Mouse (Mus musculus): ENCODE measurements at regions not wholly inside any gene's neighbourhood (a gene's known extent, or its start where the extent isn't known, plus 50 kb on each side); places are given as distances from the start of the nearest gene placed in this dataset.

DNA sequence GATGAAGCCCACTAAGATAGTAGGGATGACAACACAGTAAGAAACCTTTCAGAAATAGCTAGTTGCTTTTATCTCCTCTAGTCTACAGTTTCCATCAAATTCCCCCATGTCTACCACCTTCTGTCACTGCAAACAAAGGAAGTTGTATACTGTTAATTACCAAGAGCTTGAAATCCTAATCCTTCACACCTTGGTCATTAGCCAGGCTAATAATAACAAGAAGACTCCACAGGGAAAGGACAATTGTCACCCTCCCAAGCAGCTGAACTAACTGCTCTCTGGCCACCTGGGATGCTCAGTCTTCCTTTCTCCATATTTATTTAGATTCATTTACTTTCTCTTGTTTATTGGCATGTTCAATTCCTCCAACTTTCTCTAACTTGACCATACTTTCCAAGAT lies 130.5 kb upstream of the Tll1 start:
- DNase-seq = no peak

DNA sequence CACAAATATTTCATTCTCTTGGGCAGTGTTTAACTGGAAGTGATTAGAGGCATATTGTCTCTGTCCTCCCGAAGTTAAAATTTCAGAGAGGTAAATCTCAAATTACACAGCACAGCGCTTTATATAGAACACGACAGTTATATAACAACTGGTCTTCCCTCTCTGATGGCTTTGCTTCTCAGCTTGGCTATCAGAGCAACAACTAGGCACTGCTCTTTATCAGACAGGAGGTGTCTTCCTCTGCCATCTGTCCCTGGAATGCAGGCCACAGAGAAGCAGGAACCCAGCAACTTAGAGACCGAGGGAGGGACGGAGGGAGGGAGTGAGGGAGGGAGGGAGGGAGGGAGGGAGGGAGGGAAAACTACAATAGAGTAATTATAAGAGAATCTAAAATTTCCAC lies 129.4 kb upstream of the Tll1 start:
- DNase-seq = no peak

DNA sequence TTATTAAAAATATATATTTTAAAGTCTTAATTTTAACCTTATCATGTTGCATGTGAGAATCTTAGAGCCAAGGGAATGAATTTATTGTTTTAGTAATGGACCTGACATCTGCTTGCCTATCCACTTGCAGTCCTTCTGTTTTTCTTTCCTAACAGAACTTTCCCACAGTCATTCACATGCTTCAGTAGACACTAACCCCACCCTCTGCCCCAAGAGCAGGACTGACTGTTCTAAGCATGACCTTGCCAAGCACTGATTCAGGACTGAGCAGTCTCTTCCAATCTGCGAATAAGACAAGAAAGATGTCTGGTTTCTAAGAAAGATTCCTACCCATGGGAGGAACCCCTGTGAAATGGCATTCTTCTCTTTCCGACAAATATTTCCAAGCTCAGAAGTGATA lies 117.9 kb upstream of the Tll1 start:
- no peak for DNase-seq

DNA sequence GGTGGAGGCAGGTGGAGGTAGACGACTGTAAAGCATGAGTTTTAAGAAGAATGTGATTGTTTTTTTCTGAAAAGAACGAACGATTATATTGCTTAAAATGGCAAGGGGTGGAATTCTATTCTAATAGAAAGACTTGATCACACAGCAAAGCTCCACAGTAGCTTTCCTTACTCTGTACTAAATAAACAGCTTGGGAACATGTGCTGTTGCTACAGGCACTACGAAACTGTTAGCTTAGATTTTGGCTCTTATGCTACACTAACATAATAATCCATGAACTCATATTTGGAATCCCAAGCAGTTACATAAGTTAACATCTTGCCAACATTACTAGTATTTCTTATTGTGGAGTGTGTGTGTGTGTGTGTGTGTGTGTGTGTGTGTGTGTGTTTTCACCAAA lies 114.3 kb upstream of the Tll1 start:
- no peak for DNase-seq

DNA sequence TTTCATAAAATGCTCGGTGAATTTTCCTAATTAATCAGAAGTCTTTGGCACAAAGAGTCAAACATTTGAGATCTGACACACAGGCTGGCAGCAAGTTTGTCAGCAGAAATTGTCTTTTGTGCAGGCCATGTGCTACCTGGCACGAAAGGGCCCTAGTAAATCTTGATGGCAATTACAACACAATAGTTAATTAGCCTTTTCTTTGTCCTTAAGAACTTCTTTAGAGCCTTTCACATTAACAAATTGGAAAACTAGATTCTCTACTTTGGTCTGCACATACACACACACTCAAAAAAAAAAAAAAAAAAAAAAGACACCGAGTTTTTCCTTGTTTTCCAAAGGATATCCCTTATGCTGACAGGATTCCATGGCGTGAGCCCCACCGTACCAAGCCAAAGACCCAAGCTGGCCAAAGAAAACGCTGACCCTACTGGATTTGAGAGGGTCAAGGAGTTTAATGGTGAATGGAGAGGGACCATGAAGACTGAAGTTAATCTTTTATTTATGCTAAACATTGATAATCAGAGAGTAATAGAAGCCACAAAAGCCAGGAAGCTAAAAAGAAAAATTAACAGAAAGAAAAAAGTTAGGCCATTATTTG lies 113.2 kb upstream of the Tll1 start:
- no peak for DNase-seq

DNA sequence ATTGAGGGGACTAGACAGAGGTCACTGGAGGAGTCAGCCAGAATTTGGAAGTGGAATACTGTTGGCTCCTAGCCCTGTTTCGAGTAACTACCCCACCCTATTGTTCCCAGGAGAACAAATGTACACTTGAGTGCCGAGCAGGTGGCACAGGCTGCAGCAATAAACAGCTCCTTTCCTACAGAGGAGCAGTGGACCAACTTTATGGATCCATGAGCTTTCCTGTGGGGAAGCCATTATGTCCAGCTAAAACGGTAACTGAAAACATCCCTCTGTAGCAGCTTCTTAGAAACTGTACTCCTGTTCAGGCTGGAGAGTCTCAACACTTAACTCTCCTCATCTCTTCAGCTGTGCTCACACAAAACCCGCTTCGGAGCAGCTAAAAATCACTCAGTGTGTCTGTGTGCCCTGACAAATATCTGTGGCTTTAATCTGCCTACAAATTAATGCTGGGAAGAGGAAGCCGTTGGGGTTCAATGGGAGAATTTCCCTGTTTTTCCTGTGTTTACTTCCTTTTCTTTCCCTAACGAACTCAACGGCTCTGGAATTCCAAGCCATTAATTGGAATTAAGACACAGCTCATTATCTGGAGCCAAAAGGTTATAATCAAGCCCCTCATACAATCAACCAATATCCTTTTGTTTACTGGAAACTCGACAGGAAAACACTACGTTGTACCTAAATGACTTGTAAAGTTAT lies 112.6 kb upstream of the Tll1 start:
- DNase-seq = peak; percentile 39 to 53

DNA sequence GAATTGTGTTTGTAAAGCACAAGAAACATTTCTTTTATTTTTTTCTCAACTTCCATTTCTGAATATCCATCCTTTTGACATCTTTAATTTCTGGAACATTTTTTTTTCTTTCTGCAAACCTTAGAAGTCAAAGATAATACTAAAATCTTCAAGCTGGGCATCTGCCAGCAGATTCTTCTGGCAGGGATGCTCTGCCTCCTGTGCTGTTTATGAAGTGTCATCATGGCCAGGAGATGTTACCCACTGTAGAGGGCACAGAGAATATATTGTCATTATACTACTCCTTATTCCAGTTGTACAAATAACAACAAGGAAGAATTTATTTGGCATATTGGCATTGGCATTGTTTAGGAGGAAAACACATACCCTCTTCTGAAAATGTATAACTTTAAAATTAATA lies 111.7 kb upstream of the Tll1 start:
- DNase-seq = no peak

DNA sequence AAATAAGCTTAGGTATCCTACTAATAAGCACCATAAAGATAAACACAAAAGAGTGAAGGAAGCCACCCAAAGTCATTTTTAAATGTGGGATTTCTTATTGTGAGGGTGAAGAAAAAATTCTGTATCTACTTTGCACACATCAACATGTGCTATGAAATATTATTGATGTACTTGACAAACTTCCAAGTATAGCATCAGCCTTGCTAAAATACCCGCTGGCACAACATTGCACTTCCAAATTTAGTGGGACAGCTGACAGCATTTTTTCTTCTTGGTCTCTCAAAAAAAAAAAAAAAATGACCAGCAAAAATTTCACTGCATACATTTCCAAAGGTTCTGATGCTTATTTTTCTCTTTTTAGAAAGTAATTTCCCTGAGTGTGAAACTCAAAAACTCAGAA lies 101.9 kb upstream of the Tll1 start:
- DNase-seq = no peak

DNA sequence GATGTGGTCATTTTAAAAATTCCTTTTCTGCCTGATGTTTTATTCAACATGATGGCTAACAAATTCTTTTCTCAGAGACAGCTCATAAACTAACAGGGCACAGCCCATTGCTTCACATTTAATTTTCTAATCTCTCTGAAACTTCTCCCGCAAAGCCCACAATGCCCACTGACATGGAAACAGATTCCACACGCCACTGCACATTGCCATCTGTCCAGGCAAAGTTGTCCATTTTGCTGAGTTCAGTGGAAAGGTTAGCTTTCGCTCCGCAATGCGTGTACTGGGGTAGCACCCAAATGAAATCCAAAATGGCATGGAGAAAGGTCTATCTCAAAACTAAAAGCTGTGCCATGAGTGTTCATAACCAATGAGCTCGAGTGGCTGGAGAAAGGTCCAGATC lies 76.7 kb upstream of the Tll1 start:
- DNase-seq = no peak

DNA sequence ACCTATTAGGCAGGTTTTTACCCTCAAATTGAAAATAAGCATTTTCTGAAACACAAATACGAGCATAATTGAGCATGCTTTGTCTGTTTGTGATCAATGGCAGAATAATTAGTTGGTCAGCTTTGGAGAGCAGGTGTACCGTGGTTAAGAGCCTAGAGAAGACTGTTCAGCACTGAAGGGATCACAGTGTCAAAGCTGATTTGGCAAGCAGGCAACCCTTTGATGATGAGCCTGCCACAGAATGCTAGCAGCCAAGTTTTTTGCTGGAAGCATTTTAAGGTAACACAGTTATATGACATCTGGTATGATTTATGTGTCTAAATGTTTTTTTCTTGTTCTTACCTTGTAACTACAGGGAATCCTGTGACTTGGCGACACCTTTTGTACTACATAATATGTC lies 75.5 kb upstream of the Tll1 start:
- peak in 1 of 2 experiments; percentile 4 for DNase-seq

DNA sequence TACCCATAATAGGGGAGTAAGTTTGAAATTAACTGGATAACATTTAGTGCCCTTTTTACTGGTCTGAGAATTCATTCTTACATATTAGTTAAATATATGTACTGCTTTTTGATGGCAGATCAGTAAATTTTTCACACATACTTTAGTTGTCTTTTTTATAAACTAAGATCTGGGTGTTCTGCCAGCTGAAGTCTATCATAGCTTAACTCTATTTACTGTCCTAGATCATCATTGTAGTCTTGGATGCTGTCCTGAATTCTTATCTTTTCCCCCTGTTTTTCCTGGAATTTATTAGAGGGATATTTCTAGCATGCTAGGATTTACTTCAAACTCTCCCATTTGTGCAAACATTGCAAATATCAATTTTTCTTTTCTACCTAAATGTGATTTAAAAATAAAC lies 74.3 kb upstream of the Tll1 start:
- DNase-seq = no peak

DNA sequence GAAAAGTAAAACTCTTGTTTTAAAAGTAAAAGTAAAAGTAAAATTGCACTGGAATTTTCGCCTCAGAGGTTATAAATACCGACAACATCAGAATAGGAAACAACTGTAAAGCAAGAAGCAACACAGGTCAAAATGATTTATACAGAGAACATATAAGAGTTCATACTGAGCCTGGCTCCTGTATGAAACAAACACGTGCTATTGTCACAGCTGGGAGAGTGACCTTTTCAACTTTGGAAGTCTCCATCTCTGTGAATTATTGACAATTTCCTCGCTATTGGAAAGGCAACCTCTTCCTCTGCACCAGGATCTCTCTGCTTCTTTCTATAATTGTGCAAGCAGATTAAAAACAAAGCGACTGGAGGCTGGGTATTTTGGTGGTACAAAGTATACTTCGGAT lies 70.0 kb upstream of the Tll1 start:
- peak in 1 of 2 experiments; percentile 18 for DNase-seq

DNA sequence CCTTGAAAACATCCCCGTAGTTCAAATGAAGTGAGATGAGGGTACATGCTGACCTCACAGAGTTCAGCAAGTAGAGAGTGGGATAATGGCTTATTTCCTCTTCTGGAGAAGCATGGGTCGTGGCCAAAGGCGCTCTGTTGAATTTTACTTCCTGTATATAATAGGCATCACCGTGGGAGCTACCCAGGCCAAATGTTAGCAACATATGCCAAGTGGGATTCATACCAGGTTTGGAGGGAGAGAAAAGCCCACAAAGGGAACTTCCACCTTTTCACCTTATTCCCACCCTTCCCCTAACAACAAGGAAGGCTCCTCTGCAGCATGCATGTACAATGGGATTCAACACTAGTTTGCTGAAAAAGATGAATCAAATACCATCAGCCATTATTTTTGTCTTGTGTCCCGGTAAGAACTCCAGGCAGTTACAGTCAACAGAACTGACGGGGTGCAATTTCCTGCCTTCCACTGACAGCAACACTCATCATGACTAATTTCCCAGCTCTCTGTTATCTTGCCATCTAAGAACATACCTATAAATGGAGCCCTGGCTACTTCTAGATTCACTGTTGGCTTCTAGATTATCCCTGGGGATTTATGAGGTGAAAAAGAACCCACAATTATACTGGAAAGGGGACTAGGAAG lies 59.4 kb upstream of the Tll1 start:
- DNase-seq = peak in 1 of 2 experiments; percentile 40
